10 mouse cellular contexts compared by ENCODE assay signal in the genomic region with DNA sequence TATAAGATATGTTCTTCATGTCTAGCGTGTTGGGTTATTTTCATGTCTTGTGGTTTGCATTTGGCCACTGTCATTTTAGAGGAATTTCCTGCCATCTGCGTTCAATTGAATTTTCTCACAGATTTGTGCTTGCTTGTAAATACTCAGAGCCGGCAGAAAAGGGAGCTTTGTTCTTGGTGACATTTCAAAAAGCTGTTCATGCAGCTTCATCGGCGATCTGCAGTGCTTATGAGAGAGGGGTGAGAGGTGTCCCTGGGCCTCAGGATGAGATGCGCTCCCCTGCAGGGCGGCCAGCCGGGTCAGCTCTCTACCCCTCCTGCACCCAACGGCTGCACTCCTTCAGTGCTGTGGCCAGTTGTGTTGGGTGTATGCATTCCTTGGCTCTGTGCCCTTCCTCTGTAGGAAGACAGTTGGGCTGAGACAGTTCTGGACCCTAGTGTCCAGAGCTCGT.
A peak's percentile ranks its signal among the peaks of the same experiment; 100 is the strongest.
DNase-seq lines count a peak whose midpoint lies in the region; ATAC-seq and TF ChIP-seq lines count a peak whose summit lies in the region.
"Had no signal": no experiment of that assay in that cellular context is flagged by ENCODE, and none has a peak within 500 bp of the region (broad histone marks: within the 10 kb centered on the region; RNA-seq: fewer than 3 reads in every experiment).

No protein-coding gene starts in this region.

- H3K27ac ChIP-seq in hindbrain, embryonic 15.5 days (replicated peaks): 0 out of 2 replicates have a peak overlapping the region, but pooled peaks have one; percentile 4
- no peak overlapping the region for H3K27ac ChIP-seq in hindbrain, embryonic 11.5 days (ENCODE audit: low read depth, low read length)
- no peak overlapping the region for H3K27ac ChIP-seq in lung, postnatal 0 days (ENCODE audit: low read length)
- H3K27ac ChIP-seq in intestine, embryonic 15.5 days: peak overlapping the region; percentile 36; the same call in 1 of the 2 replicates
- H3K27ac ChIP-seq in stomach, embryonic 15.5 days: peak overlapping the region; percentile 11; the same call in 1 of the 2 replicates
- H3K27ac ChIP-seq in midbrain, embryonic 16.5 days (ENCODE audit: low read length): no peak overlapping the region

- H3K36me3 ChIP-seq in hindbrain, embryonic 15.5 days: no peaks in the 10 kb centered on the region
- no peaks in the 10 kb centered on the region for H3K36me3 ChIP-seq in hindbrain, embryonic 11.5 days (ENCODE audit: control insufficient read depth, insufficient read depth, low read length)
- no peaks in the 10 kb centered on the region for H3K36me3 ChIP-seq in lung, postnatal 0 days (ENCODE audit: insufficient read depth, low read length)
- no peaks in the 10 kb centered on the region for H3K36me3 ChIP-seq in intestine, embryonic 15.5 days
- no peaks in the 10 kb centered on the region for H3K36me3 ChIP-seq in stomach, embryonic 15.5 days
- no peaks in the 10 kb centered on the region for H3K36me3 ChIP-seq in midbrain, embryonic 16.5 days (ENCODE audit: control insufficient read depth, insufficient read depth, low read length)

- 0 out of 2 replicates have a peak, but pooled peaks cover 8% of the 10 kb centered on the region for H3K4me1 ChIP-seq in hindbrain, embryonic 15.5 days (replicated peaks)
- H3K4me1 ChIP-seq in hindbrain, embryonic 11.5 days (replicated peaks; ENCODE audit: control insufficient read depth, insufficient read depth, low read length): no peaks in the 10 kb centered on the region
- H3K4me1 ChIP-seq in lung, postnatal 0 days (ENCODE audit: insufficient read depth, low read depth, low read length): no peaks in the 10 kb centered on the region
- H3K4me1 ChIP-seq in intestine, embryonic 15.5 days (replicated peaks): peaks cover 11% of the 10 kb centered on the region; the same call in 1 of the 2 replicates
- peaks cover 8% of the 10 kb centered on the region; the same call in 1 of the 2 replicates for H3K4me1 ChIP-seq in stomach, embryonic 15.5 days
- no peaks in the 10 kb centered on the region for H3K4me1 ChIP-seq in midbrain, embryonic 16.5 days (ENCODE audit: control insufficient read depth, insufficient read depth, low read length)

- H3K4me2 ChIP-seq in hindbrain, embryonic 15.5 days: no peak overlapping the region
- H3K4me2 ChIP-seq in hindbrain, embryonic 11.5 days (replicated peaks; ENCODE audit: low read depth, low read length): no peak overlapping the region
- H3K4me2 ChIP-seq in lung, postnatal 0 days (replicated peaks; ENCODE audit: low read depth, low read length): no peak overlapping the region
- no peak overlapping the region for H3K4me2 ChIP-seq in intestine, embryonic 15.5 days (replicated peaks)
- H3K4me2 ChIP-seq in stomach, embryonic 15.5 days: peak overlapping the region; percentile 10; the same call in 1 of the 2 replicates
- H3K4me2 ChIP-seq in midbrain, embryonic 16.5 days (ENCODE audit: low read length): no peak overlapping the region

- H3K9ac ChIP-seq in hindbrain, embryonic 15.5 days: no peak overlapping the region
- no peak overlapping the region for H3K9ac ChIP-seq in hindbrain, embryonic 11.5 days (ENCODE audit: low read depth, low read length)
- no peak overlapping the region for H3K9ac ChIP-seq in lung, postnatal 0 days (replicated peaks; ENCODE audit: low read depth)
- H3K9ac ChIP-seq in intestine, embryonic 15.5 days: no peak overlapping the region
- H3K9ac ChIP-seq in stomach, embryonic 15.5 days: no peak overlapping the region
- no peak overlapping the region for H3K9ac ChIP-seq in midbrain, embryonic 16.5 days (ENCODE audit: low read depth, low read length)

- no peak for TF ChIP-seq CTCF in lung, postnatal 0 days (IDR thresholded peaks at IDR 0.05)

- no peak for ATAC-seq in hindbrain, embryonic 15.5 days (ENCODE audit: low FRiP score, low read depth)
- ATAC-seq in hindbrain, embryonic 11.5 days (ENCODE audit: low FRiP score): no peak
- ATAC-seq in lung, postnatal 0 days: peak; percentile 41; the same call in 1 of the 2 replicates
- ATAC-seq in intestine, embryonic 15.5 days: no peak
- 0 out of 2 replicates have a peak, but pooled peaks have one; percentile 9 for ATAC-seq in stomach, embryonic 15.5 days (ENCODE audit: insufficient read depth, low FRiP score, low read depth)
- ATAC-seq in midbrain, embryonic 16.5 days: no peak
- no peak for ATAC-seq in cerebellum, adult (ENCODE audit: insufficient number of reproducible peaks, low FRiP score, low TSS enrichment)

- WGBS in hindbrain, embryonic 15.5 days: 63% methylated on average over 10 of the region's 10 CpGs
- WGBS in hindbrain, embryonic 11.5 days: 69% methylated on average over 10 of the region's 10 CpGs
- WGBS in lung, postnatal 0 days: 41% methylated on average over 10 of the region's 10 CpGs
- 47% methylated on average over 10 of the region's 10 CpGs for WGBS in intestine, embryonic 15.5 days
- WGBS in stomach, embryonic 15.5 days: 49% methylated on average over 10 of the region's 10 CpGs
- WGBS in midbrain, embryonic 16.5 days: 67% methylated on average over 10 of the region's 10 CpGs

- H3K9me3 ChIP-seq in hindbrain, embryonic 15.5 days: no peaks in the 10 kb centered on the region
- no peaks in the 10 kb centered on the region for H3K9me3 ChIP-seq in hindbrain, embryonic 11.5 days (ENCODE audit: control insufficient read depth, low read length)
- H3K9me3 ChIP-seq in lung, postnatal 0 days (ENCODE audit: low read length): no peaks in the 10 kb centered on the region
- H3K9me3 ChIP-seq in intestine, embryonic 15.5 days: no peaks in the 10 kb centered on the region
- H3K9me3 ChIP-seq in stomach, embryonic 15.5 days: no peaks in the 10 kb centered on the region
- no peaks in the 10 kb centered on the region for H3K9me3 ChIP-seq in midbrain, embryonic 16.5 days (replicated peaks; ENCODE audit: control insufficient read depth, low read length, poor library complexity, severe bottlenecking)

- DNase-seq in hindbrain, embryonic 11.5 days (ENCODE audit: low spot score): no peak
- DNase-seq in lung, postnatal 0 days (ENCODE audit: low spot score): peak; percentile 23
- no peak for DNase-seq in lung, postnatal 25 days (ENCODE audit: low spot score)
- DNase-seq: cerebellum, adult 9-10 months; midbrain, embryonic 14.5 days had no signal

- no peak overlapping the region for H3K4me3 ChIP-seq in hindbrain, embryonic 15.5 days
- no peak overlapping the region for H3K4me3 ChIP-seq in hindbrain, embryonic 11.5 days (ENCODE audit: low read depth, low read length)
- no peak overlapping the region for H3K4me3 ChIP-seq in lung, postnatal 0 days (ENCODE audit: low read depth, low read length)
- H3K4me3 ChIP-seq in intestine, embryonic 15.5 days (replicated peaks): no peak overlapping the region
- H3K4me3 ChIP-seq in stomach, embryonic 15.5 days (replicated peaks): no peak overlapping the region
- no peak overlapping the region for H3K4me3 ChIP-seq in midbrain, embryonic 16.5 days (ENCODE audit: low read depth, low read length)

- H3K27me3 ChIP-seq in hindbrain, embryonic 15.5 days: no peaks in the 10 kb centered on the region
- H3K27me3 ChIP-seq in hindbrain, embryonic 11.5 days (ENCODE audit: control insufficient read depth, insufficient read depth, low read length): no peaks in the 10 kb centered on the region
- H3K27me3 ChIP-seq in lung, postnatal 0 days (replicated peaks; ENCODE audit: insufficient read depth, low read length): no peaks in the 10 kb centered on the region
- no peaks in the 10 kb centered on the region for H3K27me3 ChIP-seq in intestine, embryonic 15.5 days (replicated peaks)
- H3K27me3 ChIP-seq in stomach, embryonic 15.5 days (replicated peaks): no peaks in the 10 kb centered on the region
- H3K27me3 ChIP-seq in midbrain, embryonic 16.5 days (ENCODE audit: control insufficient read depth, insufficient read depth, low read depth, low read length): no peaks in the 10 kb centered on the region

- no peak for TF ChIP-seq EP300 in lung, postnatal 0 days (IDR thresholded peaks at IDR 0.05)

Comparison
In these comparisons a context has a peak if more than half of its experiments do, and no peak if none do; other contexts are left out.
1. H3K27ac ChIP-seq: peak in hindbrain, embryonic 15.5 days (single experiment), intestine, embryonic 15.5 days (single experiment) and stomach, embryonic 15.5 days (single experiment); none in hindbrain, embryonic 11.5 days (single experiment), lung, postnatal 0 days (single experiment) and midbrain, embryonic 16.5 days (single experiment).
2. ATAC-seq: peak in lung, postnatal 0 days (single experiment) and stomach, embryonic 15.5 days (single experiment); none in hindbrain, embryonic 15.5 days (single experiment), hindbrain, embryonic 11.5 days (single experiment), intestine, embryonic 15.5 days (single experiment), midbrain, embryonic 16.5 days (single experiment) and cerebellum, adult (single experiment).